Mouse (Mus musculus) intestine, embryonic 16.5 days (tissue): ENCODE results near the gene Omg. TPM values are rescaled to one million over a fixed set of nuclear protein-coding genes. Genes with fewer than 3 reads are reported as not detected.

Experiments used
- ATAC-seq: fragments of 200-750 bp; cut with Nextera tagmentation; 2 replicates; pipeline ENCODE4 v1.8.0; 2017; ENCODE audit warnings: moderate TSS enrichment, moderate library complexity
- H3K27ac ChIP-seq: fragments of 300-500 bp; sonication (generic); 2 replicates; pipeline ENCODE4 v1.5.1; 2014; ENCODE audit warnings: mild to moderate bottlenecking, low read length
- H3K27me3 ChIP-seq: fragments of 300-500 bp; sonication (generic); replicated peaks from 2 replicates; pipeline ENCODE4 v1.6.1; 2014; ENCODE audit warnings: low read length, control low read depth, mixed read lengths; ENCODE audit not compliant: control insufficient read depth, insufficient read depth
- H3K36me3 ChIP-seq: fragments of 300-500 bp; sonication (generic); 2 replicates; pipeline ENCODE4 v1.6.1; 2014; ENCODE audit warnings: low read length, control low read depth; ENCODE audit not compliant: control insufficient read depth, insufficient read depth
- H3K4me1 ChIP-seq: fragments of 300-500 bp; sonication (generic); 2 replicates; pipeline ENCODE4 v1.6.1; 2014; ENCODE audit warnings: low read length, control low read depth, mixed read lengths; ENCODE audit not compliant: control insufficient read depth, insufficient read depth
- H3K4me2 ChIP-seq: fragments of 300-500 bp; sonication (generic); 2 replicates; pipeline ENCODE4 v1.6.1; 2014; ENCODE audit warnings: low read depth, low read length, control low read depth
- H3K4me3 ChIP-seq: fragments of 300-500 bp; sonication (generic); 2 replicates; pipeline ENCODE4 v1.5.1; 2014; ENCODE audit warnings: mild to moderate bottlenecking, low read length
- H3K9ac ChIP-seq: fragments of 300-500 bp; sonication (generic); 2 replicates; pipeline ENCODE4 v1.6.1; 2014; ENCODE audit warnings: low read depth, low read length
- H3K9me3 ChIP-seq: fragments of 300-500 bp; sonication (generic); 2 replicates; pipeline ENCODE4 v1.6.1; 2016; ENCODE audit warnings: low read length, control low read depth; ENCODE audit not compliant: control insufficient read depth
- WGBS: fragments of 180-500 bp; shearing (Covaris S2); extraction: QIAGEN DNeasy Blood & Tissue Kit; methylation state at CpG from one replicate; pipeline ENCODE4 v1.1.7; 2014; 5-methylcytosine and 5-hydroxymethylcytosine counted together
- polyA plus RNA-seq: library from polyadenylated mRNA; unstranded; fragments of >200 nt; fragmentation: Nextera tagmentation; extraction: Ambion mirVana; gene quantifications from 2 replicates; pipeline ENCODE4 v1.2.1, GENCODE M21; 2015

Omg gene
- polyA plus RNA-seq, 1 experiment from 2014 or later, result 0.53 TPM

GRCm38 (mm10) chr11:79521930-79522329 lies 18.0 kb upstream of the Omg start:
- no peak overlapping the region for H3K9ac ChIP-seq
- H3K27ac ChIP-seq, result no peak overlapping the region
- no peaks in the 10 kb centered on the region for H3K27me3 ChIP-seq
- no peak for ATAC-seq
- no peaks in the 10 kb centered on the region for H3K9me3 ChIP-seq
- no peak overlapping the region for H3K4me3 ChIP-seq
- H3K4me1 ChIP-seq, result no peaks in the 10 kb centered on the region
- no peak overlapping the region for H3K4me2 ChIP-seq
- no peaks in the 10 kb centered on the region for H3K36me3 ChIP-seq

DNA sequence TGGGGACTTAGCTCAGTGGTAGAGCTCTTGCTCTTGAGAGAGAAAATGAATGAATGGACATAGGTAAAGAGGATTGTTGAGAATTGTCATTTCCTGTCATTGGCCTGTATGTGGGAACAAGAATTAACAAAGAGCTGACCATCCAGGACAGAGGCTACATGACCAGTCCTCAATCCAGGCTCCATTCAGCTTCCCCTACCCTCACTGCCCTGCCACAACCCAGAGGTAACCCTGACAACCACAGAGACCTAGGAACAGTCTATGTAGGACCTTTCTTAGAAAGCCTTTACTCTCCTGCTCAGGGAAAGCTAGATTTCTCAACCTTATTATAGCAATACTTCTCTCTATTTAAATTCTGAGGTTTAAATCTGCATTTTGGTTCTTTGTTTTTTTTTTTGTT lies 16.9 kb upstream of the Omg start:
- Histone ChIP-seq H3K4me3 (no peak overlapping the region), H3K27me3 (no peaks in the 10 kb centered on the region), H3K9ac (no peak overlapping the region), H3K27ac (no peak overlapping the region), H3K4me2 (no peak overlapping the region), H3K36me3 (no peaks in the 10 kb centered on the region), H3K9me3 (no peaks in the 10 kb centered on the region), H3K4me1 (no peaks in the 10 kb centered on the region)
- no peak for ATAC-seq

- H3K4me1 ChIP-seq, result no peaks in the 10 kb centered on the region; the same call in 1 of the 2 replicates
- no peak overlapping the region for H3K4me3 ChIP-seq
- 80% methylated on average over 1 of the region's 1 CpGs for WGBS
- no peaks in the 10 kb centered on the region for H3K36me3 ChIP-seq
- H3K27ac ChIP-seq, result no peak overlapping the region
- no peak overlapping the region for H3K4me2 ChIP-seq
- H3K9ac ChIP-seq, result no peak overlapping the region
- no peaks in the 10 kb centered on the region for H3K27me3 ChIP-seq
- no peak for ATAC-seq
- H3K9me3 ChIP-seq, result no peaks in the 10 kb centered on the region
Observed at GRCm38 (mm10) chr11:79519878-79520291, 16.0 kb upstream of the Omg start.

GRCm38 (mm10) chr11:79519299-79519698 lies 15.4 kb upstream of the Omg start:
- Histone ChIP-seq H3K27me3 (no peaks in the 10 kb centered on the region), H3K9me3 (no peaks in the 10 kb centered on the region), H3K4me3 (no peak overlapping the region), H3K36me3 (no peaks in the 10 kb centered on the region), H3K4me2 (no peak overlapping the region), H3K9ac (no peak overlapping the region), H3K27ac (no peak overlapping the region), H3K4me1 (no peaks in the 10 kb centered on the region; the same call in 1 of the 2 replicates)
- no peak for ATAC-seq
- 62% methylated on average over 6 of the region's 6 CpGs for WGBS

GRCm38 (mm10) chr11:79515798-79516197 lies 11.9 kb upstream of the Omg start:
- H3K9me3 ChIP-seq, result no peaks in the 10 kb centered on the region
- no peaks in the 10 kb centered on the region for H3K27me3 ChIP-seq
- WGBS, result 90% methylated on average over 2 of the region's 2 CpGs
- no peaks in the 10 kb centered on the region; the same call in 1 of the 2 replicates for H3K4me1 ChIP-seq
- no peaks in the 10 kb centered on the region for H3K36me3 ChIP-seq
- H3K4me3 ChIP-seq, result no peak overlapping the region
- H3K4me2 ChIP-seq, result no peak overlapping the region
- no peak overlapping the region for H3K27ac ChIP-seq
- no peak overlapping the region for H3K9ac ChIP-seq
- ATAC-seq, result no peak

GRCm38 (mm10) chr11:79515331-79515730 lies 11.4 kb upstream of the Omg start:
- Histone ChIP-seq H3K4me2 (no peak overlapping the region), H3K4me1 (no peaks in the 10 kb centered on the region; the same call in 1 of the 2 replicates), H3K9me3 (no peaks in the 10 kb centered on the region), H3K4me3 (no peak overlapping the region), H3K9ac (no peak overlapping the region), H3K27ac (no peak overlapping the region), H3K27me3 (no peaks in the 10 kb centered on the region), H3K36me3 (no peaks in the 10 kb centered on the region)
- ATAC-seq, result no peak
- 65% methylated on average over 6 of the region's 6 CpGs for WGBS

- Histone ChIP-seq H3K27me3 (no peaks in the 10 kb centered on the region), H3K36me3 (no peaks in the 10 kb centered on the region), H3K27ac (no peak overlapping the region), H3K4me3 (no peak overlapping the region), H3K4me1 (no peaks in the 10 kb centered on the region; the same call in 1 of the 2 replicates), H3K9me3 (no peaks in the 10 kb centered on the region), H3K9ac (no peak overlapping the region), H3K4me2 (no peak overlapping the region)
- no peak for ATAC-seq
- WGBS, result 85% methylated on average over 3 of the region's 3 CpGs
Observed at GRCm38 (mm10) chr11:79511970-79512369, 8.1 kb upstream of the Omg start.

GRCm38 (mm10) chr11:79504506-79504905 lies 622 bp upstream of the Omg start:
- WGBS, result 83% methylated on average over 7 of the region's 7 CpGs
- Histone ChIP-seq H3K4me2 (no peak overlapping the region), H3K4me1 (no peaks in the 10 kb centered on the region), H3K36me3 (0 out of 2 replicates have a peak, but pooled peaks cover 3% of the 10 kb centered on the region), H3K9ac (no peak overlapping the region), H3K4me3 (no peak overlapping the region), H3K9me3 (no peaks in the 10 kb centered on the region), H3K27ac (no peak overlapping the region), H3K27me3 (no peaks in the 10 kb centered on the region)
- no peak for ATAC-seq

DNA sequence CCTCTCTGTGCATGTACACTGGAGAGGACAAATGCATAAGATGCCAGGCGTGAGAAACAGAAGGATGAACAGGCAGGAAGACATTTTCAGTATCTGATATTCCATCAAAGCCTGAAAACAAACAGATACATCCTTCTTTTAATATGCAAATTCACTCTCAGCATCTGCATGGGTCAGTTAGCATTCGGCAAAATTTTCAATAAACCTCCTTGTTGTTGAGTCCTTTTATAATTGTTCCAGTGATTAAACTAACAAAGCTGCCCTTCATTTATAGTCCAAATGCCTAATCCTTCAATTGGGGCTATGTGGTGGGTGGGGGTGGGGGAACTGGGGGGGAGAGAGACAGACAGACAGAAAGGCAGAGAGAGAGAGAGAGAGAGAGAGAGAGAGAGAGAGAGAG lies 967 bp downstream of the Omg start:
- no peak overlapping the region for H3K9ac ChIP-seq
- no peaks in the 10 kb centered on the region for H3K4me1 ChIP-seq
- no peak for ATAC-seq
- 0 out of 2 replicates have a peak, but pooled peaks cover 3% of the 10 kb centered on the region for H3K36me3 ChIP-seq
- no peaks in the 10 kb centered on the region for H3K9me3 ChIP-seq
- no peak overlapping the region for H3K4me3 ChIP-seq
- H3K4me2 ChIP-seq, result no peak overlapping the region
- no peaks in the 10 kb centered on the region for H3K27me3 ChIP-seq
- no peak overlapping the region for H3K27ac ChIP-seq
- 78% methylated on average over 2 of the region's 2 CpGs for WGBS

GRCm38 (mm10) chr11:79494976-79495800 lies 8.7 kb downstream of the Omg start:
- no peak overlapping the region for H3K4me3 ChIP-seq
- no peaks in the 10 kb centered on the region for H3K36me3 ChIP-seq
- H3K27ac ChIP-seq, result no peak overlapping the region
- H3K9ac ChIP-seq, result no peak overlapping the region
- WGBS, result 79% methylated on average over 10 of the region's 10 CpGs
- H3K4me2 ChIP-seq, result no peak overlapping the region
- no peak for ATAC-seq
- no peaks in the 10 kb centered on the region for H3K9me3 ChIP-seq
- H3K4me1 ChIP-seq, result no peaks in the 10 kb centered on the region
- H3K27me3 ChIP-seq, result no peaks in the 10 kb centered on the region
